Comparison of ENCODE assay signal across 8 mouse cellular contexts in genomic region chr6:58610760-58611654, GRCm38 (mm10). TPM values are rescaled to one million over a fixed set of nuclear protein-coding genes. Genes with fewer than 3 reads are reported as not detected.
A peak's percentile ranks its signal among the peaks of the same experiment; 100 is the strongest.
DNase-seq lines count a peak whose midpoint lies in the region; ATAC-seq and TF ChIP-seq lines count a peak whose summit lies in the region.

No protein-coding gene starts in this region.

- no peaks in the 10 kb centered on the region for H3K27me3 ChIP-seq in kidney, adult 2 months (replicated peaks; ENCODE audit: control insufficient read depth, insufficient read depth, low read length)
- no peaks in the 10 kb centered on the region for H3K27me3 ChIP-seq in embryonic facial prominence, embryonic 15.5 days
- H3K27me3 ChIP-seq in intestine, embryonic 14.5 days (replicated peaks; ENCODE audit: control insufficient read depth, insufficient read depth, low read length), result no peaks in the 10 kb centered on the region
- H3K27me3 ChIP-seq in midbrain, embryonic 14.5 days (ENCODE audit: control insufficient read depth, insufficient read depth, low read length), result no peaks in the 10 kb centered on the region

- no peaks in the 10 kb centered on the region for H3K36me3 ChIP-seq in kidney, adult 2 months (ENCODE audit: control insufficient read depth, insufficient read depth, low read length)
- H3K36me3 ChIP-seq in embryonic facial prominence, embryonic 15.5 days, result no peaks in the 10 kb centered on the region
- H3K36me3 ChIP-seq in intestine, embryonic 14.5 days (ENCODE audit: control insufficient read depth, insufficient read depth, low read length), result no peaks in the 10 kb centered on the region
- no peaks in the 10 kb centered on the region for H3K36me3 ChIP-seq in midbrain, embryonic 14.5 days (ENCODE audit: control insufficient read depth, insufficient read depth, low read length)

- 0 out of 2 replicates have a peak, but pooled peaks cover 6% of the 10 kb centered on the region for H3K9me3 ChIP-seq in embryonic facial prominence, embryonic 15.5 days (replicated peaks)
- peaks cover 4% of the 10 kb centered on the region; the same call in 1 of the 2 replicates for H3K9me3 ChIP-seq in intestine, embryonic 14.5 days (ENCODE audit: control insufficient read depth, low read length)
- 0 out of 2 replicates have a peak, but pooled peaks cover 4% of the 10 kb centered on the region for H3K9me3 ChIP-seq in midbrain, embryonic 14.5 days (ENCODE audit: control insufficient read depth, low read length)

- ATAC-seq in embryonic facial prominence, embryonic 15.5 days (ENCODE audit: insufficient number of reproducible peaks, low FRiP score, low TSS enrichment, low read depth), result peak; percentile 88
- peak; percentile 78 for ATAC-seq in intestine, embryonic 14.5 days (replicated peaks; ENCODE audit: low FRiP score, low TSS enrichment, low read depth)
- ATAC-seq in midbrain, embryonic 14.5 days (ENCODE audit: low FRiP score, low TSS enrichment), result peak; percentile 81; the same call in 1 of the 2 replicates

- no peak for TF ChIP-seq CTCF in kidney, adult 2 months (conservative IDR thresholded peaks at IDR 0.05; ENCODE audit: insufficient read depth, insufficient read length, low read depth, low read length)

- WGBS in kidney, adult 2 months, result 65% methylated on average over 4 of the region's 4 CpGs
- WGBS in embryonic facial prominence, embryonic 15.5 days, result 70% methylated on average over 4 of the region's 4 CpGs
- 63% methylated on average over 4 of the region's 4 CpGs for WGBS in intestine, embryonic 14.5 days
- WGBS in midbrain, embryonic 14.5 days, result 69% methylated on average over 4 of the region's 4 CpGs

- peak; percentile 15 for DNase-seq in kidney, adult 2 months
- DNase-seq in kidney, postnatal 36 days, result no peak
- DNase-seq in intestine, embryonic 14.5 days (ENCODE audit: low spot score), result peak; percentile 58
- DNase-seq in midbrain, embryonic 14.5 days, result no peak
- DNase-seq in left cerebral cortex, postnatal 14 days (ENCODE audit: low spot score in 2 of 2), result no peak
- DNase-seq in cerebellum, adult 9-11 months, result no peak
- no peak for DNase-seq in layer of hippocampus, postnatal 36 days

- no peak overlapping the region for H3K9ac ChIP-seq in embryonic facial prominence, embryonic 15.5 days
- H3K9ac ChIP-seq in intestine, embryonic 14.5 days (ENCODE audit: low read length), result no peak overlapping the region
- H3K9ac ChIP-seq in midbrain, embryonic 14.5 days (replicated peaks; ENCODE audit: low read length), result no peak overlapping the region

- H3K4me1 ChIP-seq in kidney, adult 2 months (ENCODE audit: control insufficient read depth, insufficient read depth, low read length), result no peaks in the 10 kb centered on the region
- H3K4me1 ChIP-seq in embryonic facial prominence, embryonic 15.5 days, result no peaks in the 10 kb centered on the region
- no peaks in the 10 kb centered on the region for H3K4me1 ChIP-seq in intestine, embryonic 14.5 days (replicated peaks; ENCODE audit: control insufficient read depth, insufficient read depth, low read length)
- H3K4me1 ChIP-seq in midbrain, embryonic 14.5 days (ENCODE audit: control insufficient read depth, insufficient read depth, low read length), result no peaks in the 10 kb centered on the region

- H3K4me2 ChIP-seq in embryonic facial prominence, embryonic 15.5 days (replicated peaks), result no peak overlapping the region
- no peak overlapping the region for H3K4me2 ChIP-seq in intestine, embryonic 14.5 days (ENCODE audit: low read length)
- H3K4me2 ChIP-seq in midbrain, embryonic 14.5 days (ENCODE audit: low read length), result no peak overlapping the region

- TF ChIP-seq POLR2A in kidney, adult 2 months (IDR thresholded peaks at IDR 0.05; ENCODE audit: low read depth, low read length), result no peak

- no peak overlapping the region for H3K4me3 ChIP-seq in kidney, adult 2 months (ENCODE audit: insufficient read depth, low read depth, low read length)
- no peak overlapping the region for H3K4me3 ChIP-seq in embryonic facial prominence, embryonic 15.5 days (replicated peaks)
- no peak overlapping the region for H3K4me3 ChIP-seq in intestine, embryonic 14.5 days (ENCODE audit: low read depth, low read length)
- no peak overlapping the region for H3K4me3 ChIP-seq in midbrain, embryonic 14.5 days (replicated peaks; ENCODE audit: low read depth, low read length)

- intact Hi-C loops in left cerebral cortex, postnatal 14 days (cut with DNase I), result no loop called here

- no peak overlapping the region for H3K27ac ChIP-seq in kidney, adult 2 months (ENCODE audit: insufficient read depth, low read depth, low read length)
- H3K27ac ChIP-seq in embryonic facial prominence, embryonic 15.5 days (replicated peaks), result no peak overlapping the region
- no peak overlapping the region for H3K27ac ChIP-seq in intestine, embryonic 14.5 days (ENCODE audit: low read depth)
- H3K27ac ChIP-seq in midbrain, embryonic 14.5 days (replicated peaks; ENCODE audit: low read depth, low read length), result no peak overlapping the region

RNA-seq across cellular contexts. Expression of gene Abcg2, which starts 26.7 kb away (rescaled TPM):
- 146 and 181 TPM in 2 replicates for polyA plus RNA-seq in kidney, adult 2 months (2012; rRNA removed)
- polyA plus RNA-seq in embryonic facial prominence, embryonic 15.5 days (2015; fragmentation: Nextera tagmentation; extraction: Ambion mirVana), result 53.1 and 56.4 TPM in 2 replicates
- polyA plus RNA-seq in intestine, embryonic 14.5 days (2014; fragmentation: Nextera tagmentation; extraction: Ambion mirVana), result 69.6 and 74.1 TPM in 2 replicates
- 28.3 and 34.4 TPM in 2 replicates for polyA plus RNA-seq in midbrain, embryonic 14.5 days (2014; fragmentation: Nextera tagmentation; extraction: Ambion mirVana)
- 10 to 100 TPM; 22.6 to 26.7 TPM for total RNA-seq in left cerebral cortex, postnatal 14 days (2021)
- total RNA-seq in layer of hippocampus, postnatal 36 days (2021), result 10 to 100 TPM; 16.2 to 22.9 TPM

Comparison
In these comparisons a context has a peak if more than half of its experiments do, and no peak if none do; other contexts are left out.
1. DNase-seq: peak in kidney, adult 2 months (single experiment) and intestine, embryonic 14.5 days (single experiment); none in kidney, postnatal 36 days (0 of 2), midbrain, embryonic 14.5 days (single experiment), left cerebral cortex, postnatal 14 days (0 of 2), cerebellum, adult 9-11 months (single experiment) and layer of hippocampus, postnatal 36 days (0 of 2).
2. Peak in every context shown above with its lines, with median percentiles within 50 percentile points of each other: ATAC-seq.